Mouse (Mus musculus) liver, postnatal 0 days (tissue): ENCODE measurements at regions not wholly inside any gene's neighbourhood (a gene's known extent, or its start where the extent isn't known, plus 50 kb on each side); places are given as distances from the start of the nearest gene placed in this dataset.

ENCODE experiments used
- CTCF ChIP-seq: sonication (generic); IDR thresholded peaks from 2 replicates; pipeline ENCODE4 v1.5.1; 2016; ENCODE audit warnings: antibody characterized with exemption, low read depth
- EP300 ChIP-seq: IDR thresholded peaks from 2 replicates; pipeline ENCODE4 v1.6.1; 2016; ENCODE audit warnings: antibody characterized with exemption, low read depth, mild to moderate bottlenecking

- no peak for TF ChIP-seq CTCF
- no peak for TF ChIP-seq EP300
Observed at GRCm38 (mm10) chr16:29772609-29772988, 193.5 kb downstream of the Opa1 start.
